Mouse (Mus musculus) kidney, adult 8-10 months (tissue): Measurements from ENCODE around the gene Fgd4.
"Not testable (repeated sequence)": the region's sequence is repeated elsewhere in the genome, so short reads cannot be mapped to it uniquely, and the experiment has no call there.

ENCODE experiments used
- DNase-seq, 2 experiments: peaks; one replicate each; pipeline ENCODE4 v3.0.0; 2022

The Fgd4 gene

DNA sequence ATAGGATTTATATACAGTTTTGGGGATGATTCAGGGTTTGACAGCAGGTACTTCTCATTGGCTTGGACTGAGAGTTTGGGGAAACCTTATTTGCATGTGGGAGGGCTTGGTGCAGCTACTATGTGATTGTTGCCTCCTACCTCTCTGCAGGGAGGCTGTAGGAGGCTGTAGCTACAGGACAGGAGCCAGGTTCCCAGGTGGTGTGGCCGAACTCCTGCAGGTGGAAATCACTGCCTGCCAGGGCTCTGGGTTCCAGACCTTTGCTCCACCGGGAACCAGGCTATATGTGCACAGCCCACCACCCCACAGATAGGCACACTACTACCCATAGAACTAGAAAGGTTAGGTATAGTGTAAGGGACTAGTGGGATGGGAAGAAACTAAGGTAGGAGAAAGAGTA lies 61.0 kb downstream of the Fgd4 start:
- not testable (repeated sequence) for DNase-seq

DNA sequence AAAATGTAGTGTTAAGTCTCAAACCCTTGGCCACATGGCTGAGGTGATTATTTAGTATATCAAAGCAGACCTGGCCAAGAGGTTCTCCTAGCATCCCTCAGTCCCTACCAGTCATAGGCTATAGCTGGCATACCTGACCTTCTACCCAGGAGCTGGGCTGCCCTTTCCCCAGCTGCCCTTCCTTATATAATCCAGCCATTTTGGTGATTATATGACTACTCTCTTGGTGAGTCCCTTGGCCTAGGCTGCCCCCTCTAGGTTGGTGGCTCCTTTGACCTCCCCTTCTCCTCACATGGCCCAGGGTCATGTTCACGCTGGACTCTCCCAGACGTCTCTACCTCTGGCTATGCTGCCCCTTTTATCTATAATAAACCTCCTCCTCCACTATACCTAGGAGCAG lies 65.1 kb downstream of the Fgd4 start:
- no peak for DNase-seq

DNA sequence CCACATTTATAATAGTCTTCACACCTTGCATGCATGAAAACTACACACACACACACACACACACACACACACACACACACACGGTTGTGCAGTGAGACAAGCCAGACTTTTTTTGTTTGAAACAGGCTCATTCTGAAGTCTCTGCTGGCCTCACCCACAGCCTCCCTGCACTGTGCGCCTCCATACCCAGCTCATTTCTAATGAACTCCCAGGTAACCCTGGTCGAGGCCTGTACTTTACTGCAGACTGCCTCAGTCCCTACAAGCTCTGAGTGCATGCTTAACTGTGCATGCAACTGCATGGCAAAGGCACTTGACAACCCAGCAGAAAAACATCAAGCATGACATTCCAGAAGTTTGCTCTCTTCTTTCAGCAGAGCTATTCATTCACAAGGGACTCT lies 72.3 kb downstream of the Fgd4 start:
- no peak for DNase-seq

DNA sequence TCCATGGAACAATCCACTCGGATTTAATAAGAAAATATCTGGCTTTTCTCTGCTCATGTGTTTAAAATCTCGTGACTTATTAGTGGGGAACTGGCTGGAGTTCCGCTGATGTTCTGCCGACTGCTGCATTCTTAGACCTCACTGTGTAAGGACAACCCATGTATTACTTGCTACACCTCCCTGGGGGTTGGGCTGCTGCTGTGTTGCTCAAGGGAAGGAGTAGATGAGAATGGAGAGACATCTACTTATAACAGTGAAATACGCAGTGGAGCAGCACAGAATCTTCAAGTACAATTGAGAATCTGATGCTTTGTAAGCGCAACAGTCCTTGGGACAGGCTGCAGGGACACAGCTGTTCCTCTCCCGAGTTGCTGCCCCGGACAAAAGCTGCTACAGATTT lies 73.1 kb downstream of the Fgd4 start:
- peak; percentile 70 to 80 for DNase-seq

DNA sequence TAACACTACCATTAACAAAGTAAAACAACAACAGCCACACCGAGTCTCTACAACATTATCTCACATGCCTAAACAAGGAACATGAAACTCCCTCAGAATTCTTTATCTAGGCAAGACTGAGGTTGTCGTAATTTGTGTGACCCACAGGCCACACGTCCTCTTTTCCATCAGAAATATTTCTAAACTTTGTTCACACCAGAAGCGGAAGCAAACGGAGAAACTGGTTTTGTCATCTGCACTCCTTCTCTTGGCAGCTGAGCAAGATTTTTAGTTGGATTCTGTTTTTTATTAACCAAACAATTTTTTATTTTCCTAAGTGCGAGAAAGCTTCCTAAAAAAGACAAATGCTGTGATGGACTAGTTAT lies 73.6 kb downstream of the Fgd4 start:
- DNase-seq: peak in 1 of 2 experiments; percentile 37

- no peak for DNase-seq
These were observed 74.1 kb downstream of the Fgd4 start for GRCm38 (mm10) chr16:16526097-16526740.

DNA sequence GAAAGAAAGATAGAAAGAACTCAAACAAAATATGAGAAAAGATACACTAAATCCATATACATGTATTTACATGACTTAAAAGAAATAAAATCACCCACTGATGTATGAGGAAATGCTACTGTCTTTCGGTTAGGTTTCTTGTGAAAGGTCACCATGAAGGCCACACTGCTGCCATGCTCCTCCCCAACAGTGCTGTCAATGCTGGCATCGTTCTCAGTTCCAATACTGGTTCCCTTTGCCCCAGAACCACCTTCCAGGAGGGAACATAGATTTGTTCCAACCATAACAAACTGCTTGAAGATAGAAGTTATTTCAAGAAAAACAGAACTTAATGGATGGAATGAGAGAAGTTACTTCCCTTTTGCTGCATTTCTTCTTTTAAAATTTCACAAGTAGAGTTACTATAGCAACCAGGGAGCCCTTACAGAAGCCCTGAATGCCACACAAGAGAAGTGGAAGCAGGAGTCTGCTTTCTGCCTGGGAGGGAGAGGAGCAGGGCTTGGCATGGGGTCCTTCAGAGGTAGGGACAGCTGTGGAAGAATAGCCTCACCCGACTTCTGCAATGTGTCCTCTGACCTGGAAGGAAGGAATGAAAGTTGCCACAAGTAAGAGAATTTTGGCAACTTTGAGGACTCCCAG lies 75.0 kb downstream of the Fgd4 start:
- DNase-seq: no peak

GRCm38 (mm10) chr16:16523632-16524031 lies 76.7 kb downstream of the Fgd4 start:
- DNase-seq: no peak

GRCm38 (mm10) chr16:16522869-16523268 lies 77.5 kb downstream of the Fgd4 start:
- not testable (repeated sequence) for DNase-seq

GRCm38 (mm10) chr16:16501491-16501890 lies 98.9 kb downstream of the Fgd4 start:
- DNase-seq: no peak

DNA sequence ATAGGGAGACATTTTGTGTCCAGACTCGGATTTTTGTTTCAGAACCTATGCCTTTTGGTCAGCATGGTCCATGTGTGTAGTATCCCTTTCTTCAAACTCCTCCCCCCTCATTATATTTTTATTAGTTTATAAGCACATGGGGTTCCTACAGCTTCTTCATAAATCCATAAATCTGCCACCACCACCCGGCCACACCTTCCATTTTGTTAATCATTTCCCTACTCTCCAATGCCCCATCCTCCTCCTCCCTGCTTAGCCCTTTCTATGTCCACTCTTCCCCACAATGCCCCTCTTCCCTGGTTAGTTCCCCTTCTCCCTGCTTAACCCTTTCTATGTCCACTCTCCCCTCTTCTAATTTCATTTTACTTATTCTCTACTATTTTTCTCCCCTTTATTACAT lies 99.4 kb downstream of the Fgd4 start:
- no peak for DNase-seq

DNA sequence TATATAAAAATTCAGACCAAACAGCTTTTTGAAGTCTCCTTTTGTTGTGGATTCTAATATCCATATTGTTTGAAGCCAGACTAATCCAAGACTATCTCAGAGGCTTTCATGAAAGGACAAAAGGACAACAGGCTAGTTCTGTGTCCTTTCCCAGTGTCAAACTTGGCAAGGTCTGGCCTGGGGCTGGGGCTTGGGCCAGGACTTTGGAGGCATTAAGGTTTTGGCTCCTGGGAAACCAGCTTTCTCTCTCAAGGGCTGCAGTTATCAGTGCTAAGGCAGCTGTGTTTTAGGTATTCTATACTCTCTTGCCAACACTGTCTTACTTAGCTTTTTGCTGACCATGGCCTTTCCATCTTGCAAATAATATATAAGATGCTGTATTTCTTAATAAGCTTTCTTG lies 101.6 kb downstream of the Fgd4 start:
- peak in 1 of 2 experiments; percentile 8 for DNase-seq

- DNase-seq: no peak
These were observed 114.8 kb downstream of the Fgd4 start for GRCm38 (mm10) chr16:16485523-16486043.

GRCm38 (mm10) chr16:16484601-16485000 lies 115.7 kb downstream of the Fgd4 start:
- no peak for DNase-seq

DNA sequence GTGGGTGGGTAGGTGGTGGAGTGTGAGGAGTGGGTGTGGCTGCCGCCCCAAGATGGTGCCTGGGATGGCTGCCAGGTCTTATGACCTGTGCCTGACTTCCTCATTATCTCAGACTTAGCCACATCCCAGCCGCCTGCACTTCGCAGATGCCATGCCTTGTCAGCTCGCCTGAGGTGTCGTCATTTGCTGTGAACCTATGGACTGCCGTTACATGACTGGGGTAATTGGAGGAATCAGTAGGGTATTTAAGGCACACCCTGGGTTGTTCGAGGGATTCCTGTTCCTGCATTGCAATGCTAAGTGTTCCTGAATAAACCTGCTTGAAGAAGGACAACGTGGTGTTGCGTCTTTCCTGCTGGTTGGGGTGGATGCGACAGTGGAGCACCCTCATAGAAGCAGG lies 126.9 kb downstream of the Fgd4 start:
- not testable (repeated sequence) for DNase-seq

DNA sequence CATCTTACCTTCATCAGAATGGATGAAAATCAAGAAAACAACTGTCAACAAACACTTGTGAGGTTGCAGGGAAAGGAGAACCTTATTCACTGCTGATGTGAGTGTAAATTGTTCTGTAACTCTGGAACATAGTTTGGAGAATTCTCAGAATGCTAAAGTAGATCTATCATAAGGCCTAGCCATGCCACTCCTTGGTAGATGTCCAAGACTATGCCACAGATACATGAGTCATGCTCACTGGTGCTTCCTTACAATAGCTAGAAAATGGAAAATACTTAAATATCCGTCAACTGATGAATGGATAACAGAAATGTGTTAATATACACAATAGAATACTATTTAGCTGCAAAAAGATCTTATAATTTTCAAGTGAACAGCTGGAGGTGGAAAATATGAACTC lies 150.3 kb downstream of the Fgd4 start:
- no peak for DNase-seq

DNA sequence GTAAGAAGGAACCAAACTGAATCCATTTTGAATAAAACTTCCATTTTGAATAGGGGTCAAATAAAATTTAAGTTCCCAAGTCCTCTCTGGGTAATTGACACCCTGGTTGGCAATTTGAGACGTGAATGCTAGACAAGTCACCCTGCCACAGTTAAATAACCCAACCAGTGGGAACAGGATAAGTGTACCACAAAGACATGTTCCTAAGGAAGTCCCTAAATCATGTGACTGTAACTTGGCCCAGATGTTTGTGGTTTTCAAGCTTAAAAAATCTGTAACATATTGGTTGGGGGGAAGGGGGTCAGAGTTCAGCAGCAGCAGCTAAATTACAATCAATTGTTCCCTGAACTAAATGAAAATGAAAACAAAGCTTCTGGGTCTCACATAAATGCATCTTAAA lies 161.9 kb downstream of the Fgd4 start:
- DNase-seq: no peak

DNA sequence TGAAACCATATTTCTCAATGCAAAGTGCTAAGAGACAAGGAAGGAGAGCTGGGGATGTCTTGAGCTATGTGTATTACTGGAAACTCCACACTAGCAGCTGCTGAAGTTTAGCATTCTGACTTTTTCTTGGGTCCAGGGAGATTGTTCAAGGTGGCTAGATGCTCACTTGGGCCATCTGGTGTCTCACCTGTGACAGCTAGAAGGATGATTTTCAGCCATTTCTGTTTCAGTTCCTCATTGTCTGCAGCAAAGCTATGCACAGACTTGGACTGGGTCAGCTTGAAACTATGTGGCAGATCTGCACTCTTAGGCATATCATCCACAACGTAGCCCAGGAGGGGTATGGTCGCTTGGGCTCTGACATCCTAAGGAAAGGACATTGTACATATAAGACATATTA lies 177.9 kb downstream of the Fgd4 start:
- DNase-seq: no peak

DNA sequence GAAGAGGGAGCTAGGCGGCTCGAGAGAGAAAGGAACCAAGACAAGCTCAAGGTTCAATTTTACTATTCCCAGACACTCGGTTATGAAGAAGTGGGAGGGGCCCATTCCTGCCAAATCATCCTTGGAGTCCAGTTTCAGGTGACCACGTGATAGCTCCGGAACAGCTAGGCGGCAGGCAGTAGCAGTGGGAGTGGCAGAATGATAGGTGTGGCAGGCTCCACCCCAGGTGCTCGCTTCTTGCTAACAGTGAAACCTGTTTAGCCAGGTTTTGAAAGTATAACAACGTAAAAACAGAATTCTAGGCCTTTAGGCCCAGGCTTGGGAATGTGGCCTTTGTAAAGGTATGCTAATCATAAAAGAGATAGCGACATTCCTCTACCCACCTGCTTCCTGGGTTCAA lies 233.1 kb downstream of the Fgd4 start:
- peak in 1 of 2 experiments; percentile 26 for DNase-seq
